1 mouse cellular context compared by ENCODE assay signal in genomic region chr9:108692226-108693041, GRCm38 (mm10).
TF ChIP-seq lines count a peak whose summit lies in the region.

No protein-coding gene starts in this region.

TF ChIP-seq in MEL, 35 proteins besides CTCF, POLR2A, EP300 and RAD21 (continued from another document):
- 0 out of 2 replicates have a peak, but pooled peaks have one; percentile 10 for TF ChIP-seq USF1 (IDR thresholded peaks at IDR 0.05; ENCODE audit: low read depth, low read length)
- no peak for TF ChIP-seq POLR2AphosphoS5 (IDR thresholded peaks at IDR 0.05; ENCODE audit: borderline replicate concordance, low read depth, low read length)
- TF ChIP-seq GATA1 (IDR thresholded peaks at IDR 0.05; ENCODE audit: low read depth, low read length): no peak
- TF ChIP-seq NRF1 (IDR thresholded peaks at IDR 0.05; ENCODE audit: insufficient read depth, low read depth, low read length, poor library complexity, severe bottlenecking): peak; percentile 69
- TF ChIP-seq ZNF384 (IDR thresholded peaks at IDR 0.05; ENCODE audit: low read depth, low read length): no peak
- TF ChIP-seq SIN3A (IDR thresholded peaks at IDR 0.05; ENCODE audit: low read length): 0 out of 2 replicates have a peak, but pooled peaks have one; percentile 51
- no peak for TF ChIP-seq ZC3H11A (IDR thresholded peaks at IDR 0.05; ENCODE audit: low read depth, low read length)
- no peak for TF ChIP-seq MAZ (IDR thresholded peaks at IDR 0.05; ENCODE audit: low read depth, low read length)
- TF ChIP-seq MYC (IDR thresholded peaks at IDR 0.05; ENCODE audit: low read depth, low read length): peak; percentile 37; the same call in 1 of the 2 replicates
- TF ChIP-seq UBTF (IDR thresholded peaks at IDR 0.05; ENCODE audit: borderline replicate concordance, insufficient read depth, low read depth, low read length): no peak; the same call in 1 of the 2 replicates
- 0 out of 2 replicates have a peak, but pooled peaks have one; percentile 3 for TF ChIP-seq ETS1 (IDR thresholded peaks at IDR 0.05; ENCODE audit: low read depth, low read length)
- TF ChIP-seq ZKSCAN1 (IDR thresholded peaks at IDR 0.05; ENCODE audit: low read depth, low read length): no peak
- no peak for TF ChIP-seq CHD2 (IDR thresholded peaks at IDR 0.05; ENCODE audit: low read length)
- no peak for TF ChIP-seq JUND (IDR thresholded peaks at IDR 0.05; ENCODE audit: low read depth, low read length)
- no peak for TF ChIP-seq MEF2A (IDR thresholded peaks at IDR 0.05; ENCODE audit: extremely low read depth, insufficient replicate concordance, low read depth, low read length, poor library complexity, severe bottlenecking)
- TF ChIP-seq MYB (IDR thresholded peaks at IDR 0.05; ENCODE audit: low read depth, low read length): no peak
- no peak for TF ChIP-seq POLR2AphosphoS2 (IDR thresholded peaks at IDR 0.05; ENCODE audit: low read length)
- TF ChIP-seq MAX (IDR thresholded peaks at IDR 0.05; ENCODE audit: low read length): no peak; the same call in 1 of the 2 replicates
- no peak for TF ChIP-seq CHD1 (IDR thresholded peaks at IDR 0.05; ENCODE audit: low read depth, low read length)
- 0 out of 2 replicates have a peak, but pooled peaks have one; percentile 9 for TF ChIP-seq E2F4 (IDR thresholded peaks at IDR 0.05; ENCODE audit: borderline replicate concordance, low read depth, low read length)
- TF ChIP-seq RCOR1 (IDR thresholded peaks at IDR 0.05; ENCODE audit: low read depth, low read length): no peak
- TF ChIP-seq MAFK (IDR thresholded peaks at IDR 0.05; ENCODE audit: borderline replicate concordance, low read depth, low read length): no peak
- TF ChIP-seq GABPA (IDR thresholded peaks at IDR 0.05; ENCODE audit: low read depth, low read length): no peak
- no peak for TF ChIP-seq SMC3 (IDR thresholded peaks at IDR 0.05; ENCODE audit: low read depth, low read length)
- no peak; the same call in none of the 2 replicates for TF ChIP-seq HCFC1 (IDR thresholded peaks at IDR 0.05; ENCODE audit: low read depth, low read length)
- no peak for TF ChIP-seq TBP (IDR thresholded peaks at IDR 0.05; ENCODE audit: low read depth, low read length)
- TF ChIP-seq TCF12 (IDR thresholded peaks at IDR 0.05; ENCODE audit: low read depth, low read length): no peak; the same call in 1 of the 2 replicates
- no peak for TF ChIP-seq ZMIZ1 (IDR thresholded peaks at IDR 0.05; ENCODE audit: low read depth, low read length)
- no peak for TF ChIP-seq TAL1 (IDR thresholded peaks at IDR 0.05; ENCODE audit: low read length)
TF ChIP-seq in MEL: peak in this region for 7.
